Mouse (Mus musculus): ENCODE measurements at regions not wholly inside any gene's neighbourhood (a gene's known extent, or its start where the extent isn't known, plus 50 kb on each side); places are given as distances from the start of the nearest gene placed in this dataset.

- no peak overlapping the region for H3K4me3 ChIP-seq
- whole genome bisulfite sequencing: 33% methylated on average over 4 of the region's 4 CpGs
- no peaks in the 10 kb centered on the region for H3K9me3 ChIP-seq
- H3K4me2 ChIP-seq (replicated peaks): no peak overlapping the region
- H3K27me3 ChIP-seq: no peaks in the 10 kb centered on the region
- no peak overlapping the region for H3K27ac ChIP-seq
- no peak for ATAC-seq (ENCODE audit: insufficient number of reproducible peaks, insufficient read depth, low FRiP score, low TSS enrichment)
- no peak overlapping the region for H3K9ac ChIP-seq
- H3K4me1 ChIP-seq: no peaks in the 10 kb centered on the region
- no peaks in the 10 kb centered on the region for H3K36me3 ChIP-seq
Observed at GRCm38 (mm10) chr9:92878589-92878988, 336.6 kb downstream of the Plod2 start.

- H3K36me3 ChIP-seq: no peaks in the 10 kb centered on the region
- WGBS: 82% methylated on average over 2 of the region's 2 CpGs
- H3K4me1 ChIP-seq: no peaks in the 10 kb centered on the region
- H3K27ac ChIP-seq: no peak overlapping the region
- H3K4me3 ChIP-seq: no peak overlapping the region
- no peaks in the 10 kb centered on the region for H3K27me3 ChIP-seq
- H3K9ac ChIP-seq: no peak overlapping the region
- no peak overlapping the region for H3K4me2 ChIP-seq (replicated peaks)
- no peak for ATAC-seq (ENCODE audit: insufficient number of reproducible peaks, insufficient read depth, low FRiP score, low TSS enrichment)
- H3K9me3 ChIP-seq: no peaks in the 10 kb centered on the region
Observed at GRCm38 (mm10) chr9:92879812-92880211, 337.8 kb downstream of the Plod2 start.

- no peak overlapping the region for H3K4me2 ChIP-seq (replicated peaks)
- 50% methylated on average over 3 of the region's 3 CpGs for WGBS
- no peak for ATAC-seq (ENCODE audit: insufficient number of reproducible peaks, insufficient read depth, low FRiP score, low TSS enrichment)
Observed at GRCm38 (mm10) chr9:92882251-92882832, 340.3 kb downstream of the Plod2 start.

GRCm38 (mm10) chr9:92890063-92890462, 348.0 kb downstream of the Plod2 start:
- ATAC-seq (ENCODE audit: insufficient number of reproducible peaks, insufficient read depth, low FRiP score, low TSS enrichment): no peak
- H3K9me3 ChIP-seq: no peaks in the 10 kb centered on the region
- H3K9ac ChIP-seq: no peak overlapping the region
- no peak overlapping the region for H3K4me2 ChIP-seq (replicated peaks)
- H3K4me1 ChIP-seq: no peaks in the 10 kb centered on the region
- H3K27ac ChIP-seq: no peak overlapping the region
- no peaks in the 10 kb centered on the region for H3K36me3 ChIP-seq
- no peaks in the 10 kb centered on the region for H3K27me3 ChIP-seq
- H3K4me3 ChIP-seq: no peak overlapping the region

More at GRCm38 (mm10) chr9:92882251-92882832, 340.3 kb downstream of the Plod2 start:
- Histone ChIP-seq H3K27me3 (no peaks in the 10 kb centered on the region), H3K27ac (no peak overlapping the region), H3K9me3 (no peaks in the 10 kb centered on the region), H3K4me3 (no peak overlapping the region), H3K9ac (no peak overlapping the region), H3K4me1 (no peaks in the 10 kb centered on the region), H3K36me3 (no peaks in the 10 kb centered on the region)

GRCm38 (mm10) chr9:92899733-92900132, 357.7 kb downstream of the Plod2 start:
- Histone ChIP-seq H3K27ac (no peak overlapping the region), H3K27me3 (no peaks in the 10 kb centered on the region), H3K36me3 (no peaks in the 10 kb centered on the region), H3K4me3 (no peak overlapping the region), H3K9me3 (no peaks in the 10 kb centered on the region), H3K4me1 (no peaks in the 10 kb centered on the region), H3K4me2 (replicated peaks) (no peak overlapping the region), H3K9ac (no peak overlapping the region)
- 89% methylated on average over 4 of the region's 4 CpGs for WGBS
- no peak for ATAC-seq (ENCODE audit: insufficient number of reproducible peaks, insufficient read depth, low FRiP score, low TSS enrichment)

- H3K4me2 ChIP-seq (replicated peaks): no peak overlapping the region
- ATAC-seq (ENCODE audit: insufficient number of reproducible peaks, insufficient read depth, low FRiP score, low TSS enrichment): no peak
- H3K4me1 ChIP-seq: no peaks in the 10 kb centered on the region
- no peak overlapping the region for H3K9ac ChIP-seq
- no peaks in the 10 kb centered on the region for H3K36me3 ChIP-seq
- H3K4me3 ChIP-seq: no peak overlapping the region
- H3K9me3 ChIP-seq: no peaks in the 10 kb centered on the region
- H3K27ac ChIP-seq: no peak overlapping the region
- H3K27me3 ChIP-seq: no peaks in the 10 kb centered on the region
Observed at GRCm38 (mm10) chr9:92907102-92907501, 365.1 kb downstream of the Plod2 start.

- H3K4me3 ChIP-seq: no peak overlapping the region
- H3K27me3 ChIP-seq: no peaks in the 10 kb centered on the region
- ATAC-seq (ENCODE audit: insufficient number of reproducible peaks, insufficient read depth, low FRiP score, low TSS enrichment): no peak
- no peak overlapping the region for H3K27ac ChIP-seq
- no peaks in the 10 kb centered on the region for H3K9me3 ChIP-seq
- H3K9ac ChIP-seq: no peak overlapping the region
- H3K36me3 ChIP-seq: no peaks in the 10 kb centered on the region
- WGBS: 63% methylated on average over 1 of the region's 1 CpGs
- no peaks in the 10 kb centered on the region for H3K4me1 ChIP-seq
- H3K4me2 ChIP-seq (replicated peaks): no peak overlapping the region
Observed at GRCm38 (mm10) chr9:92919396-92919795, 377.4 kb downstream of the Plod2 start.

- Histone ChIP-seq H3K27ac (no peak overlapping the region), H3K4me3 (no peak overlapping the region), H3K9ac (no peak overlapping the region), H3K27me3 (no peaks in the 10 kb centered on the region), H3K36me3 (no peaks in the 10 kb centered on the region), H3K4me2 (replicated peaks) (0 out of 2 replicates have a peak overlapping the region, but pooled peaks have one; percentile 11), H3K4me1 (peaks cover 4% of the 10 kb centered on the region; the same call in 1 of the 2 replicates), H3K9me3 (peaks cover 11% of the 10 kb centered on the region; the same call in 1 of the 2 replicates)
- peak; percentile 72; the same call in 1 of the 2 replicates for ATAC-seq (ENCODE audit: insufficient number of reproducible peaks, insufficient read depth, low FRiP score, low TSS enrichment)
- WGBS: 28% methylated on average over 6 of the region's 6 CpGs
Observed at GRCm38 (mm10) chr9:92930231-92930966, 388.4 kb downstream of the Plod2 start.

GRCm38 (mm10) chr9:92937802-92938201, 395.8 kb downstream of the Plod2 start:
- Histone ChIP-seq H3K9me3 (peaks cover 11% of the 10 kb centered on the region; the same call in 1 of the 2 replicates), H3K27ac (no peak overlapping the region), H3K9ac (no peak overlapping the region), H3K4me1 (no peaks in the 10 kb centered on the region), H3K4me2 (replicated peaks) (no peak overlapping the region), H3K36me3 (no peaks in the 10 kb centered on the region), H3K27me3 (no peaks in the 10 kb centered on the region), H3K4me3 (no peak overlapping the region)
- WGBS: 74% methylated on average over 1 of the region's 1 CpGs
- ATAC-seq (ENCODE audit: insufficient number of reproducible peaks, insufficient read depth, low FRiP score, low TSS enrichment): no peak

GRCm38 (mm10) chr9:92950092-92950491, 408.1 kb downstream of the Plod2 start:
- no peak overlapping the region for H3K9ac ChIP-seq

GRCm38 (mm10) chr9:92963275-92963674, 421.3 kb downstream of the Plod2 start:
- Histone ChIP-seq H3K4me3 (no peak overlapping the region), H3K36me3 (no peaks in the 10 kb centered on the region), H3K27me3 (no peaks in the 10 kb centered on the region), H3K9ac (no peak overlapping the region), H3K4me1 (no peaks in the 10 kb centered on the region), H3K4me2 (replicated peaks) (no peak overlapping the region), H3K27ac (no peak overlapping the region), H3K9me3 (no peaks in the 10 kb centered on the region)
- WGBS: 87% methylated on average over 1 of the region's 1 CpGs
- ATAC-seq (ENCODE audit: insufficient number of reproducible peaks, insufficient read depth, low FRiP score, low TSS enrichment): no peak

More at GRCm38 (mm10) chr9:92950092-92950491, 408.1 kb downstream of the Plod2 start:
- no peak overlapping the region for H3K27ac ChIP-seq
- ATAC-seq (ENCODE audit: insufficient number of reproducible peaks, insufficient read depth, low FRiP score, low TSS enrichment): no peak
- H3K9me3 ChIP-seq: no peaks in the 10 kb centered on the region
- H3K4me2 ChIP-seq (replicated peaks): no peak overlapping the region
- H3K27me3 ChIP-seq: no peaks in the 10 kb centered on the region
- no peak overlapping the region for H3K4me3 ChIP-seq
- H3K36me3 ChIP-seq: no peaks in the 10 kb centered on the region
- H3K4me1 ChIP-seq: no peaks in the 10 kb centered on the region

- ATAC-seq (ENCODE audit: insufficient number of reproducible peaks, insufficient read depth, low FRiP score, low TSS enrichment): no peak
- no peak overlapping the region for H3K4me3 ChIP-seq
- H3K4me1 ChIP-seq: no peaks in the 10 kb centered on the region
- H3K27ac ChIP-seq: no peak overlapping the region
- no peaks in the 10 kb centered on the region for H3K27me3 ChIP-seq
- no peaks in the 10 kb centered on the region for H3K36me3 ChIP-seq
- 58% methylated on average over 6 of the region's 6 CpGs for WGBS
- no peaks in the 10 kb centered on the region for H3K9me3 ChIP-seq
- H3K4me2 ChIP-seq (replicated peaks): no peak overlapping the region
- no peak overlapping the region for H3K9ac ChIP-seq
Observed at GRCm38 (mm10) chr9:92991759-92992158, 449.7 kb downstream of the Plod2 start.

Measured in embryonic facial prominence, embryonic 12.5 days (tissue).